Mouse (Mus musculus): ENCODE measurements around the gene Lrrc75b. TPM values are rescaled to one million over a fixed set of nuclear protein-coding genes. Genes with fewer than 3 reads are reported as not detected.

The Lrrc75b gene
- total and polyA plus RNA-seq, 3 experiments, result not detected

DNA sequence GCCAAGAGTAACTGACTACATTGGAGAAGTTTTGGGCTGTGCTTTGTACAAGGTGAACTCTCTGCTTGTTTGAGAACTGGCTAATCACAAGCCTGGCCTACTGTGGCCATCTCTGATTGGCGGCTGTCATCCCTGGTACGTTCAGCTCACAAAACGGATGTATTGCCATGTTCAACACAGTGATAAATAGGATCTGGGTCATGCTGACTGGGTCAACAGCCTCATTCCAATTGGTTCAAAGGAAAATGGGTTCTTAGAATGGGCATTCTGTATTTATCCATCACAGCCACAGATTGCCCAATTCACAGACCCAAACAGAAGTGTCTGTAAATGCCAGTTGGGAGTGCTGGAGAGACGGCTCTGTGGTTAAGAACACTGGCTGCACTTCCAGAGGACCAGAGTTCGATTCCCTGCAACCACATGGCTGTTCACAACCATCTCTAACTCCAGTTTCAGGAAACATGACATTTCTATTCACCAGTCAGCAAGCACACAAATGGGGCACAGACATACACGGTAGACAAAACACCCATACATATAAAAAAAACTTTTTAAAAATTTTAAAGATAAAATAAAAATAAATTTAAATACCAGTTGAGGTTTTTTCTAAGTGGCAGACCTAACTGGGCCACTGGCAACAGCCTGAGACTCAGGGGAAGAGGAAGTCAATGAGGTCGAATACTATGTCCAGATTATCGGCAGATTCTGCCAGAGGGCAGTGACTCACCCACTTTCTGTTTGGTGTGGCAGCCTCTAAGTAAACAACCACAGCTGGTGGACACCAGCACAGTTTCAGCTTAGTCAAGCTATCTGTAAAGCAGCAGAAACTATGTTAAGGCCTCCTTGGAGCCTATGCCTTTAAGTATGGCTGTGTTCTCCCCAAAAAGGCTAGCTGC lies 55.6 kb downstream of the Lrrc75b start:
- TF ChIP-seq NELFE (IDR thresholded peaks at IDR 0.05; ENCODE audit: low read depth, low read length) (no peak), USF2 (IDR thresholded peaks at IDR 0.05; ENCODE audit: borderline replicate concordance in 1 of 2, insufficient read depth in 1 of 2, low read depth in 1 of 2, low read length in 2 of 2) (no peak), JUND (IDR thresholded peaks at IDR 0.05; ENCODE audit: low read depth, low read length) (no peak), CHD2 (IDR thresholded peaks at IDR 0.05; ENCODE audit: low read length) (no peak), TBP (IDR thresholded peaks at IDR 0.05; ENCODE audit: low read depth, low read length) (0 out of 2 replicates have a peak, but pooled peaks have one; percentile 45), USF1 (IDR thresholded peaks at IDR 0.05; ENCODE audit: low read depth, low read length) (no peak), ZKSCAN1 (IDR thresholded peaks at IDR 0.05; ENCODE audit: low read depth, low read length) (no peak), HCFC1 (IDR thresholded peaks at IDR 0.05; ENCODE audit: low read depth, low read length) (no peak), CTCF (IDR thresholded peaks at IDR 0.05 in 2 of 3, conservative IDR thresholded peaks at IDR 0.05 in 1 of 3; ENCODE audit: control insufficient read depth in 1 of 3, insufficient read depth in 1 of 3, low read depth in 2 of 3, low read length in 3 of 3, poor library complexity in 1 of 3, severe bottlenecking in 1 of 3) (no peak), TAL1 (IDR thresholded peaks at IDR 0.05; ENCODE audit: low read length) (no peak), MEF2A (IDR thresholded peaks at IDR 0.05; ENCODE audit: extremely low read depth, insufficient replicate concordance, low read depth, low read length, poor library complexity, severe bottlenecking) (no peak), EP300 (IDR thresholded peaks at IDR 0.05; ENCODE audit: low read depth in 1 of 2, low read length in 2 of 2) (peak; percentile 23 to 71; a peak in 2 of 4 replicates), POLR2AphosphoS5 (IDR thresholded peaks at IDR 0.05; ENCODE audit: borderline replicate concordance, low read depth, low read length) (no peak), MYC (IDR thresholded peaks at IDR 0.05; ENCODE audit: low read depth, low read length) (no peak), RAD21 (IDR thresholded peaks at IDR 0.05; ENCODE audit: low read depth, low read length) (no peak), ZC3H11A (IDR thresholded peaks at IDR 0.05; ENCODE audit: low read depth, low read length) (no peak), MAFK (IDR thresholded peaks at IDR 0.05; ENCODE audit: borderline replicate concordance, low read depth, low read length) (no peak), ETS1 (IDR thresholded peaks at IDR 0.05; ENCODE audit: low read depth, low read length) (peak; percentile 62; the same call in 1 of the 2 replicates), UBTF (IDR thresholded peaks at IDR 0.05; ENCODE audit: borderline replicate concordance, insufficient read depth, low read depth, low read length) (no peak)
- no peak overlapping the region for H3K9ac ChIP-seq (ENCODE audit: control insufficient read depth, low read depth, low read length, poor library complexity, severe bottlenecking)
- no peaks in the 10 kb centered on the region for H3K79me2 ChIP-seq (ENCODE audit: control insufficient read depth, insufficient read depth, low read length, poor library complexity)
- DNase-seq (ENCODE audit: low read depth, low spot score), result peak; percentile 55
- H3K9me3 ChIP-seq (replicated peaks; ENCODE audit: insufficient read depth, low read length), result no peaks in the 10 kb centered on the region
- H3K4me3 ChIP-seq (ENCODE audit: control insufficient read depth in 1 of 2, insufficient read depth in 1 of 2, low read depth in 2 of 2, low read length in 2 of 2), result no peak overlapping the region
- H3K27me3 ChIP-seq (ENCODE audit: control insufficient read depth in 1 of 2, insufficient read depth in 2 of 2, low read length in 2 of 2), result no peaks in the 10 kb centered on the region
- peaks cover 0 to 14% of the 10 kb centered on the region in 2 experiments; a peak in 2 of 4 replicates for H3K4me1 ChIP-seq (ENCODE audit: control insufficient read depth in 1 of 2, insufficient read depth in 2 of 2, low read length in 2 of 2)
- no peak overlapping the region for H3K27ac ChIP-seq (ENCODE audit: control insufficient read depth, low read depth, low read length)
- H3K36me3 ChIP-seq (ENCODE audit: control insufficient read depth in 1 of 2, insufficient read depth in 2 of 2, low read length in 2 of 2), result peaks cover 0 to 6% of the 10 kb centered on the region in 2 experiments; a peak in 2 of 4 replicates
